Mouse (Mus musculus) CD8-positive naive resting alpha-beta T cell, adult 2 months (primary cell): Measurements from ENCODE around the gene Tmc3.

Experiments
- DNase-seq, 2 experiments: peaks; one replicate each; pipeline ENCODE4 v3.0.0; 2022; ENCODE audit warnings: low read depth in 2 of 2, low spot score in 2 of 2

Tmc3 gene

DNA sequence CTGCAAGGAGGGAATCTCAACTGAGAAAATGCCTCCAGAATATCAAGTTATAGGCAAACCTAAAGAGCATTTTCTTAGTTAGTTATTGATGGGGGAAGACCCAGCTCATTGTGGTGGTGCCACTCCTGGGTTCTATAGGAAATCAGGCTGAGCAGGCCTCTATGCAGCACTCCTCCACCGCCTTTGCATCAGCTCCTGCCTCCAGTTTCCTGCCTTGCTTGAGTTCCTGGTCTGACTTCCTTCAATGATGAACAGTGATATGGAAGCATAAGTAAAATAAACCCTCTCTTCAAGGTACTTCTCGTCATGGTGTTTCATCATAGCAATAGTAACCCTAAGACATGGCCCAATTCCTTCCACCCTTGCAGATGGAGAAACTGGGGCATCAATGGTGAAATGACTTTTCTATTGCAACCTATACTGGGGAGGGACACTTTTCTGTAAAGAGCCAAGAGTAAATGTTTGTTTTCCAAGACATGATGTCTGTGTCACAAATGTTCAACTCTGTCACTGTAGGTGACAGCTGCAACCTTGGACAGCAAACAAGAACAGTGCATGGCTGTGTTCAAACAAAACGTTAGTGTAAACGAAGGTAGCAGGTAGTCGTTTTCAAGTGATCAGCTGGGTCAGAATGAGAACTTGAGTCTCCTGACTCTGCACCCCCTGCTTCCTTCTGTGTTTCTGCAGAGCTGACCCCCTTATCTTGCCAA, 83.4 kb downstream of the Tmc3 start:
- no peak for DNase-seq

DNA sequence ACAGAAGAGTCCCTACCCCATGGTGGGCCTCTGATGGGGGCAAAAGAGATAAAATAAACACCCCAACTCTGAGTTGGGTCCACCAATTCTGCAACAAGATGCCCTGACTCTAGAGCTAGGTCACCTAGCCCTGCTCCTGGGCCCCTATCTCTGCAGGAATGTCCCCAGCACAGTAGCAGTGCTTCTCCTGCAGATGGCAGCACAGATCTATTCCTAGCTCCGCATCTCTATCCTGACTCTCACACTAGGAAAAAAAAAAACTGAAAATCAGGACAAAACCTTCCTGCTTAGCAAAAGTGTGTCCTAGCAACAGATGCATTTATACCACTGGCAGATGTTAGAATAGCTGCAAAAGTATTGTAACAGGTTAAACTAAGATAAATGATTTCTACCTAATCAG, 84.0 kb downstream of the Tmc3 start:
- no peak for DNase-seq

DNA sequence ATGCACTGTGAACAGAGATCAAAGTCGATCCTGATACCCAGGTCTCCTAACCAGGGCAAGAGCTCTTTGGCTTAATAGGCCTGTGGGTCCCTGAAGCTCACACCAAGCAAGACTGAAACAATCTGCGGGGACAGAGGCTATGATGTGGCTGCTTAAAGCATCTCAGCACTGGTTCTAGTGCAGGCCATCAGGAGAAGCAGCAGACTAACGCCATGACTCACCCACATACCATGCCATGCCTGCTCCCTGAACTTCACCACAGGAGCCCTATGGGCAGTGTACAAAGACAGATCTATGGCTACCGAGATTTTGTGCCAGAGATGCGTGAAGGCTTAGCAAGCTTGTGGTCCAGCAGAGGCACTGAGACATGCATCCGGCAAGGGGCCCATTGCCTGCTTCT, 86.8 kb downstream of the Tmc3 start:
- DNase-seq: no peak
